Mouse (Mus musculus): Measurements from ENCODE around the gene Ciao2a. TPM values are rescaled to one million over a fixed set of nuclear protein-coding genes. Genes with fewer than 3 reads are reported as not detected.

Gene Ciao2a
- polyA plus RNA-seq, 1 experiment from 2014 or later, result 123 TPM

GRCm38 (mm10) chr9:66173316-66173855 lies 47.0 kb downstream of the Ciao2a start:
- Histone ChIP-seq H3K9ac (no peak overlapping the region), H3K27me3 (no peaks in the 10 kb centered on the region), H3K4me1 (peaks cover 14% of the 10 kb centered on the region), H3K27ac (no peak overlapping the region), H3K4me2 (replicated peaks) (no peak overlapping the region), H3K9me3 (replicated peaks) (no peaks in the 10 kb centered on the region), H3K36me3 (no peaks in the 10 kb centered on the region), H3K4me3 (no peak overlapping the region)
- ATAC-seq (ENCODE audit: low FRiP score), result no peak
- WGBS, result 95% methylated on average over 5 of the region's 5 CpGs

- H3K4me1 ChIP-seq, result peaks cover 13% of the 10 kb centered on the region
- no peak overlapping the region for H3K4me2 ChIP-seq (replicated peaks)
- no peak for ATAC-seq (ENCODE audit: low FRiP score)
- no peak overlapping the region for H3K9ac ChIP-seq
- H3K4me3 ChIP-seq, result no peak overlapping the region
- H3K9me3 ChIP-seq (replicated peaks), result no peaks in the 10 kb centered on the region
- H3K36me3 ChIP-seq, result no peaks in the 10 kb centered on the region
- H3K27me3 ChIP-seq, result no peaks in the 10 kb centered on the region
- 76% methylated on average over 3 of the region's 3 CpGs for WGBS
- H3K27ac ChIP-seq, result no peak overlapping the region
These were observed 48.6 kb downstream of the Ciao2a start for GRCm38 (mm10) chr9:66174985-66175384.

GRCm38 (mm10) chr9:66177975-66178374 lies 51.6 kb downstream of the Ciao2a start:
- Histone ChIP-seq H3K4me2 (replicated peaks) (no peak overlapping the region), H3K9ac (no peak overlapping the region), H3K36me3 (no peaks in the 10 kb centered on the region), H3K9me3 (replicated peaks) (no peaks in the 10 kb centered on the region), H3K4me3 (no peak overlapping the region), H3K4me1 (no peaks in the 10 kb centered on the region), H3K27ac (no peak overlapping the region), H3K27me3 (no peaks in the 10 kb centered on the region)
- 25% methylated on average over 1 of the region's 1 CpGs for WGBS
- no peak for ATAC-seq (ENCODE audit: low FRiP score)

GRCm38 (mm10) chr9:66179795-66180194 lies 53.4 kb downstream of the Ciao2a start:
- Histone ChIP-seq H3K4me3 (no peak overlapping the region), H3K36me3 (no peaks in the 10 kb centered on the region), H3K4me2 (replicated peaks) (no peak overlapping the region), H3K9me3 (replicated peaks) (no peaks in the 10 kb centered on the region), H3K9ac (no peak overlapping the region), H3K27me3 (no peaks in the 10 kb centered on the region), H3K4me1 (no peaks in the 10 kb centered on the region), H3K27ac (no peak overlapping the region)
- ATAC-seq (ENCODE audit: low FRiP score), result no peak
- 92% methylated on average over 6 of the region's 6 CpGs for WGBS

- no peak overlapping the region for H3K4me3 ChIP-seq
- no peak overlapping the region for H3K4me2 ChIP-seq (replicated peaks)
- ATAC-seq (ENCODE audit: low FRiP score), result no peak
- no peak overlapping the region for H3K27ac ChIP-seq
- WGBS, result 86% methylated on average over 4 of the region's 4 CpGs
- no peaks in the 10 kb centered on the region for H3K27me3 ChIP-seq
- peaks cover under 1% of the 10 kb centered on the region for H3K4me1 ChIP-seq
- no peaks in the 10 kb centered on the region for H3K9me3 ChIP-seq (replicated peaks)
- H3K36me3 ChIP-seq, result no peaks in the 10 kb centered on the region
- H3K9ac ChIP-seq, result no peak overlapping the region
These were observed 54.9 kb downstream of the Ciao2a start for GRCm38 (mm10) chr9:66181126-66181825.

GRCm38 (mm10) chr9:66181826-66182678 lies 55.6 kb downstream of the Ciao2a start:
- H3K27ac ChIP-seq, result no peak overlapping the region
- no peak overlapping the region for H3K9ac ChIP-seq
- no peak overlapping the region for H3K4me3 ChIP-seq
- H3K36me3 ChIP-seq, result no peaks in the 10 kb centered on the region
- H3K9me3 ChIP-seq (replicated peaks), result no peaks in the 10 kb centered on the region
- ATAC-seq (ENCODE audit: low FRiP score), result no peak
- peaks cover 7% of the 10 kb centered on the region for H3K4me1 ChIP-seq
- 71% methylated on average over 11 of the region's 11 CpGs for WGBS
- H3K27me3 ChIP-seq, result no peaks in the 10 kb centered on the region
- H3K4me2 ChIP-seq (replicated peaks), result no peak overlapping the region

- Histone ChIP-seq H3K27me3 (no peaks in the 10 kb centered on the region), H3K4me1 (peaks cover 7% of the 10 kb centered on the region), H3K36me3 (no peaks in the 10 kb centered on the region), H3K4me2 (replicated peaks) (no peak overlapping the region), H3K9ac (no peak overlapping the region), H3K9me3 (replicated peaks) (no peaks in the 10 kb centered on the region), H3K27ac (no peak overlapping the region), H3K4me3 (no peak overlapping the region)
- ATAC-seq (ENCODE audit: low FRiP score), result no peak
- WGBS, result 77% methylated on average over 3 of the region's 3 CpGs
These were observed 56.2 kb downstream of the Ciao2a start for GRCm38 (mm10) chr9:66182679-66182993.

- Histone ChIP-seq H3K27ac (no peak overlapping the region), H3K4me1 (peaks cover 7% of the 10 kb centered on the region), H3K9me3 (replicated peaks) (no peaks in the 10 kb centered on the region), H3K36me3 (no peaks in the 10 kb centered on the region), H3K27me3 (no peaks in the 10 kb centered on the region), H3K4me3 (no peak overlapping the region), H3K4me2 (replicated peaks) (no peak overlapping the region), H3K9ac (no peak overlapping the region)
- ATAC-seq (ENCODE audit: low FRiP score), result no peak
- 74% methylated on average over 3 of the region's 3 CpGs for WGBS
These were observed 56.6 kb downstream of the Ciao2a start for GRCm38 (mm10) chr9:66183023-66183422.

GRCm38 (mm10) chr9:66184572-66184971 lies 58.2 kb downstream of the Ciao2a start:
- 0 out of 2 replicates have a peak, but pooled peaks cover 3% of the 10 kb centered on the region for H3K9me3 ChIP-seq (replicated peaks)
- no peaks in the 10 kb centered on the region for H3K27me3 ChIP-seq
- no peak overlapping the region for H3K4me2 ChIP-seq (replicated peaks)
- H3K36me3 ChIP-seq, result no peaks in the 10 kb centered on the region
- 73% methylated on average over 5 of the region's 5 CpGs for WGBS
- peaks cover 7% of the 10 kb centered on the region for H3K4me1 ChIP-seq
- no peak for ATAC-seq (ENCODE audit: low FRiP score)
- H3K9ac ChIP-seq, result no peak overlapping the region
- H3K4me3 ChIP-seq, result no peak overlapping the region
- no peak overlapping the region for H3K27ac ChIP-seq

- WGBS, result 16% methylated on average over 6 of the region's 6 CpGs
- Histone ChIP-seq H3K9ac (no peak overlapping the region), H3K9me3 (replicated peaks) (0 out of 2 replicates have a peak, but pooled peaks cover 3% of the 10 kb centered on the region), H3K4me2 (replicated peaks) (no peak overlapping the region), H3K27me3 (no peaks in the 10 kb centered on the region), H3K4me3 (no peak overlapping the region), H3K36me3 (no peaks in the 10 kb centered on the region), H3K4me1 (peaks cover 7% of the 10 kb centered on the region), H3K27ac (no peak overlapping the region)
- no peak for ATAC-seq (ENCODE audit: low FRiP score)
These were observed 60.0 kb downstream of the Ciao2a start for GRCm38 (mm10) chr9:66186426-66186825.

All from hindbrain, embryonic 12.5 days (tissue).